Mouse (Mus musculus): Measurements from ENCODE around the gene Psmd2.

The Psmd2 gene

GRCm38 (mm10) chr16:20701729-20702521, 50.5 kb downstream of the Psmd2 start:
- no peak for DNase-seq (ENCODE audit: low spot score in 2 of 2)

GRCm38 (mm10) chr16:20702522-20702893, 51.1 kb downstream of the Psmd2 start:
- DNase-seq (ENCODE audit: low spot score in 2 of 2) = peak; percentile 55 to 82

GRCm38 (mm10) chr16:20703071-20703470, 51.6 kb downstream of the Psmd2 start:
- no peak for DNase-seq (ENCODE audit: low spot score in 2 of 2)

- DNase-seq (ENCODE audit: low spot score in 2 of 2) = no peak
Measured at GRCm38 (mm10) chr16:20703699-20704400, 52.4 kb downstream of the Psmd2 start.

GRCm38 (mm10) chr16:20705786-20706185, 54.3 kb downstream of the Psmd2 start:
- DNase-seq (ENCODE audit: low spot score in 2 of 2) = no peak

- no peak for DNase-seq (ENCODE audit: low spot score in 2 of 2)
Measured at GRCm38 (mm10) chr16:20706407-20707055, 55.1 kb downstream of the Psmd2 start.

GRCm38 (mm10) chr16:20708220-20708938, 56.9 kb downstream of the Psmd2 start:
- no peak for DNase-seq (ENCODE audit: low spot score in 2 of 2)

- peak in 1 of 2 experiments; percentile 56 for DNase-seq (ENCODE audit: low spot score in 2 of 2)
Measured at GRCm38 (mm10) chr16:20708939-20709734, 57.7 kb downstream of the Psmd2 start.

- no peak for DNase-seq (ENCODE audit: low spot score in 2 of 2)
Measured at GRCm38 (mm10) chr16:20710370-20710769, 58.9 kb downstream of the Psmd2 start.

GRCm38 (mm10) chr16:20710810-20711209, 59.4 kb downstream of the Psmd2 start:
- peak in 1 of 2 experiments; percentile 45 for DNase-seq (ENCODE audit: low spot score in 2 of 2)

GRCm38 (mm10) chr16:20712190-20712589, 60.7 kb downstream of the Psmd2 start:
- DNase-seq (ENCODE audit: low spot score in 2 of 2) = no peak

GRCm38 (mm10) chr16:20712889-20713288, 61.4 kb downstream of the Psmd2 start:
- DNase-seq (ENCODE audit: low spot score in 2 of 2) = peak in 1 of 2 experiments; percentile 45
